Mouse (Mus musculus) embryonic facial prominence, embryonic 10.5 days (tissue): ENCODE measurements around the gene Lcat. TPM values are rescaled to one million over a fixed set of nuclear protein-coding genes. Genes with fewer than 3 reads are reported as not detected.
"Not testable (repeated sequence)": the region's sequence is repeated elsewhere in the genome, so short reads cannot be mapped to it uniquely, and the experiment has no call there.

Source experiments
- DNase-seq: peaks from one replicate; pipeline ENCODE4 v3.0.0-alpha.2; 2017; ENCODE audit warnings: low spot score
- H3K27ac ChIP-seq: fragments of 300-500 bp; sonication (generic); replicated peaks from 2 replicates; pipeline ENCODE4 v1.5.1; 2016; ENCODE audit warnings: mild to moderate bottlenecking
- H3K27me3 ChIP-seq: fragments of 300-500 bp; sonication (generic); replicated peaks from 2 replicates; pipeline ENCODE4 v1.6.1; 2016; ENCODE audit warnings: low read depth, mild to moderate bottlenecking; ENCODE audit not compliant: poor library complexity, severe bottlenecking
- H3K36me3 ChIP-seq: fragments of 300-500 bp; sonication (generic); replicated peaks from 2 replicates; pipeline ENCODE4 v1.6.1; 2016; ENCODE audit warnings: mild to moderate bottlenecking, moderate library complexity
- H3K4me1 ChIP-seq: fragments of 300-500 bp; sonication (generic); 2 replicates; pipeline ENCODE4 v1.6.1; 2016
- H3K4me3 ChIP-seq: fragments of 300-500 bp; sonication (generic); 2 replicates; pipeline ENCODE4 v1.5.1; 2016; ENCODE audit warnings: mild to moderate bottlenecking, moderate library complexity
- H3K9me3 ChIP-seq: fragments of 300-500 bp; sonication (generic); 2 replicates; pipeline ENCODE4 v1.6.1; 2016; ENCODE audit warnings: mild to moderate bottlenecking
- WGBS: fragments of 180-500 bp; shearing (Covaris S2); methylation state at CpG from one replicate; pipeline ENCODE4 v1.1.7; 2016; 5-methylcytosine and 5-hydroxymethylcytosine counted together
- polyA plus RNA-seq: library from polyadenylated mRNA; unstranded; fragments of >200 nt; fragmentation: Nextera tagmentation; extraction: Ambion mirVana; gene quantifications from 2 replicates; pipeline ENCODE4 v1.2.1, GENCODE M21; 2016

The Lcat gene
- polyA plus RNA-seq: 1.7 and 2.4 TPM in 2 replicates

GRCm38 (mm10) chr8:105943321-105943739 lies at the start of gene Lcat:
TSS of gene Lcat (minus strand) at chr8:105943382.
- Histone ChIP-seq H3K27ac (no peak within 1 kb of the TSS), H3K4me1 (peaks cover 5% of the 10 kb centered on the region), H3K4me3 (no peak within 1 kb of the TSS), H3K36me3 (peaks cover 87% of the 10 kb centered on the region), H3K9me3 (no peaks in the 10 kb centered on the region), H3K27me3 (no peaks in the 10 kb centered on the region)
- DNase-seq: no peak
- WGBS: 84% methylated on average over 8 of the region's 8 CpGs

- H3K27me3 ChIP-seq: no peaks in the 10 kb centered on the region; the same call in 1 of the 2 replicates
- H3K4me3 ChIP-seq: no peak overlapping the region
- no peak overlapping the region for H3K27ac ChIP-seq
- 67% methylated on average over 5 of the region's 5 CpGs for WGBS
- H3K36me3 ChIP-seq: no peaks in the 10 kb centered on the region
- H3K9me3 ChIP-seq: no peaks in the 10 kb centered on the region
- no peak for DNase-seq
- peaks cover 10% of the 10 kb centered on the region; the same call in 1 of the 2 replicates for H3K4me1 ChIP-seq
These were observed 49.3 kb upstream of the Lcat start for GRCm38 (mm10) chr8:105992499-105992898.

- Histone ChIP-seq H3K27me3 (no peaks in the 10 kb centered on the region; the same call in 1 of the 2 replicates), H3K27ac (peak overlapping the region; percentile 70), H3K36me3 (no peaks in the 10 kb centered on the region), H3K9me3 (no peaks in the 10 kb centered on the region), H3K4me1 (peaks cover 10% of the 10 kb centered on the region; the same call in 1 of the 2 replicates), H3K4me3 (no peak overlapping the region)
- 93% methylated on average over 2 of the region's 2 CpGs for WGBS
- DNase-seq: no peak
These were observed 48.4 kb upstream of the Lcat start for GRCm38 (mm10) chr8:105991546-105991945.

- H3K4me3 ChIP-seq: 0 out of 2 replicates have a peak within 1 kb of the TSS, but pooled peaks have one; percentile 23
- WGBS: 12% methylated on average over 15 of the region's 15 CpGs
- H3K27me3 ChIP-seq: no peaks in the 10 kb centered on the region; the same call in 1 of the 2 replicates
- no peaks in the 10 kb centered on the region for H3K9me3 ChIP-seq
- peak; percentile 85 for DNase-seq
- no peaks in the 10 kb centered on the region for H3K36me3 ChIP-seq
- H3K27ac ChIP-seq: peak within 1 kb of the TSS; percentile 70
- H3K4me1 ChIP-seq: peaks cover 10% of the 10 kb centered on the region; the same call in 1 of the 2 replicates
These were observed 47.7 kb upstream of the Lcat start, which contains the start of gene Dus2 for GRCm38 (mm10) chr8:105990856-105991387. TSS of gene Dus2 (plus strand) at chr8:105991337.

GRCm38 (mm10) chr8:105988546-105988945 lies 45.4 kb upstream of the Lcat start:
- H3K4me3 ChIP-seq: no peak overlapping the region
- H3K36me3 ChIP-seq: no peaks in the 10 kb centered on the region
- 88% methylated on average over 11 of the region's 11 CpGs for WGBS
- DNase-seq: no peak
- peaks cover 10% of the 10 kb centered on the region; the same call in 1 of the 2 replicates for H3K4me1 ChIP-seq
- no peaks in the 10 kb centered on the region for H3K9me3 ChIP-seq
- no peak overlapping the region for H3K27ac ChIP-seq
- no peaks in the 10 kb centered on the region; the same call in 1 of the 2 replicates for H3K27me3 ChIP-seq

- not testable (repeated sequence) for H3K4me3 ChIP-seq, H3K27ac ChIP-seq, H3K4me1 ChIP-seq, H3K27me3 ChIP-seq, DNase-seq, H3K9me3 ChIP-seq, H3K36me3 ChIP-seq
- 83% methylated on average over 11 of the region's 11 CpGs for WGBS
These were observed 40.2 kb upstream of the Lcat start for GRCm38 (mm10) chr8:105983406-105983805.

GRCm38 (mm10) chr8:105981146-105981545 lies 38.0 kb upstream of the Lcat start:
- no peaks in the 10 kb centered on the region for H3K27me3 ChIP-seq
- H3K9me3 ChIP-seq: peaks cover 4% of the 10 kb centered on the region; the same call in 1 of the 2 replicates
- H3K27ac ChIP-seq: no peak overlapping the region
- H3K4me3 ChIP-seq: no peak overlapping the region
- H3K4me1 ChIP-seq: no peaks in the 10 kb centered on the region
- WGBS: 89% methylated on average over 1 of the region's 1 CpGs
- H3K36me3 ChIP-seq: no peaks in the 10 kb centered on the region
- no peak for DNase-seq

GRCm38 (mm10) chr8:105979325-105979724 lies 36.1 kb upstream of the Lcat start, which contains the start of gene Dpep3:
TSS of gene Dpep3 (minus strand) at chr8:105979429.
- 92% methylated on average over 15 of the region's 15 CpGs for WGBS
- H3K36me3 ChIP-seq: no peaks in the 10 kb centered on the region
- H3K27me3 ChIP-seq: no peaks in the 10 kb centered on the region
- H3K9me3 ChIP-seq: peaks cover 4% of the 10 kb centered on the region; the same call in 1 of the 2 replicates
- no peak within 1 kb of the TSS for H3K4me3 ChIP-seq
- no peak within 1 kb of the TSS for H3K27ac ChIP-seq
- no peaks in the 10 kb centered on the region for H3K4me1 ChIP-seq
- DNase-seq: no peak

GRCm38 (mm10) chr8:105975363-105975762 lies 32.2 kb upstream of the Lcat start:
- no peak for DNase-seq
- WGBS: 63% methylated on average over 7 of the region's 7 CpGs
- Histone ChIP-seq H3K9me3 (peaks cover 4% of the 10 kb centered on the region; the same call in 1 of the 2 replicates), H3K4me1 (no peaks in the 10 kb centered on the region), H3K27me3 (no peaks in the 10 kb centered on the region), H3K27ac (no peak overlapping the region), H3K36me3 (no peaks in the 10 kb centered on the region), H3K4me3 (no peak overlapping the region)

- Histone ChIP-seq H3K36me3 (no peaks in the 10 kb centered on the region), H3K27me3 (peaks cover 20% of the 10 kb centered on the region), H3K4me1 (peaks cover 11% of the 10 kb centered on the region), H3K9me3 (no peaks in the 10 kb centered on the region), H3K27ac (no peak overlapping the region), H3K4me3 (no peak overlapping the region)
- WGBS: 79% methylated on average over 8 of the region's 8 CpGs
- no peak for DNase-seq
These were observed 28.0 kb upstream of the Lcat start for GRCm38 (mm10) chr8:105971019-105971720.

- Histone ChIP-seq H3K9me3 (no peaks in the 10 kb centered on the region), H3K4me3 (no peak overlapping the region), H3K36me3 (no peaks in the 10 kb centered on the region), H3K27ac (no peak overlapping the region), H3K27me3 (peaks cover 27% of the 10 kb centered on the region), H3K4me1 (peaks cover 27% of the 10 kb centered on the region)
- no peak for DNase-seq
- 85% methylated on average over 1 of the region's 1 CpGs for WGBS
These were observed 26.2 kb upstream of the Lcat start for GRCm38 (mm10) chr8:105969367-105969766.

- H3K9me3 ChIP-seq: no peaks in the 10 kb centered on the region
- peaks cover 38% of the 10 kb centered on the region for H3K4me1 ChIP-seq
- peak; percentile 79 for DNase-seq
- peaks cover 30% of the 10 kb centered on the region for H3K27me3 ChIP-seq
- 0 out of 2 replicates have a peak, but pooled peaks cover 2% of the 10 kb centered on the region for H3K36me3 ChIP-seq
- peak overlapping the region; percentile 72 for H3K4me3 ChIP-seq
- WGBS: 8% methylated on average over 19 of the region's 19 CpGs
- peak overlapping the region; percentile 85 for H3K27ac ChIP-seq
These were observed 23.6 kb upstream of the Lcat start for GRCm38 (mm10) chr8:105966692-105967311.
